Mouse (Mus musculus): ENCODE results near the gene Setdb2. TPM values are rescaled to one million over a fixed set of nuclear protein-coding genes. Genes with fewer than 3 reads are reported as not detected.

Gene Setdb2
- polyA plus RNA-seq, 1 experiment: 2.9 TPM

- H3K79me2 ChIP-seq (ENCODE audit: control insufficient read depth, insufficient read depth): no peaks in the 10 kb centered on the region
- peaks cover 4% of the 10 kb centered on the region for H3K36me3 ChIP-seq (ENCODE audit: control insufficient read depth, insufficient read depth)
- H3K4me3 ChIP-seq (ENCODE audit: insufficient read depth, poor library complexity, severe bottlenecking): no peak overlapping the region
- TF ChIP-seq CEBPB (IDR thresholded peaks at IDR 0.05; ENCODE audit: low read depth): no peak
- TF ChIP-seq MYOG (IDR thresholded peaks at IDR 0.05; ENCODE audit: control insufficient read depth, extremely low read depth, insufficient read length): no peak
- TF ChIP-seq CTCF (IDR thresholded peaks at IDR 0.05; ENCODE audit: control insufficient read depth, insufficient read depth, insufficient read length): no peak
- TF ChIP-seq MYOD1 (IDR thresholded peaks at IDR 0.05; ENCODE audit: control insufficient read depth, insufficient read length, low read depth): no peak
- no peak for TF ChIP-seq USF1 (IDR thresholded peaks at IDR 0.05; ENCODE audit: low read depth)
- TF ChIP-seq FOSL1 (IDR thresholded peaks at IDR 0.05; ENCODE audit: insufficient read depth, low read length, poor library complexity, severe bottlenecking): no peak
- TF ChIP-seq MAX (IDR thresholded peaks at IDR 0.05): no peak
- H3K27me3 ChIP-seq (ENCODE audit: control insufficient read depth, insufficient read depth, insufficient read length): no peaks in the 10 kb centered on the region
- no peaks in the 10 kb centered on the region for H3K79me3 ChIP-seq (ENCODE audit: low read depth)
- no peak overlapping the region for H3ac ChIP-seq (ENCODE audit: control insufficient read depth, insufficient read length, low read depth)
Observed at GRCm38 (mm10) chr14:59466503-59466902, 25.8 kb upstream of the Setdb2 start.

- TF ChIP-seq MYOD1 (IDR thresholded peaks at IDR 0.05; ENCODE audit: control insufficient read depth, insufficient read length, low read depth): no peak
- TF ChIP-seq MAX (IDR thresholded peaks at IDR 0.05): no peak
- no peak overlapping the region for H3K4me3 ChIP-seq (ENCODE audit: insufficient read depth, poor library complexity, severe bottlenecking)
- H3K79me2 ChIP-seq (ENCODE audit: control insufficient read depth, insufficient read depth): no peaks in the 10 kb centered on the region
- no peaks in the 10 kb centered on the region for H3K27me3 ChIP-seq (ENCODE audit: control insufficient read depth, insufficient read depth, insufficient read length)
- no peak overlapping the region for H3ac ChIP-seq (ENCODE audit: control insufficient read depth, insufficient read length, low read depth)
- peaks cover 1% of the 10 kb centered on the region for H3K79me3 ChIP-seq (ENCODE audit: low read depth)
- H3K36me3 ChIP-seq (ENCODE audit: control insufficient read depth, insufficient read depth): no peaks in the 10 kb centered on the region
Observed at GRCm38 (mm10) chr14:59447981-59448380, 7.3 kb upstream of the Setdb2 start.

- no peak overlapping the region for H3ac ChIP-seq (ENCODE audit: control insufficient read depth, insufficient read length, low read depth)
- no peaks in the 10 kb centered on the region for H3K36me3 ChIP-seq (ENCODE audit: control insufficient read depth, insufficient read depth)
- H3K4me3 ChIP-seq (ENCODE audit: insufficient read depth, poor library complexity, severe bottlenecking): no peak overlapping the region
- TF ChIP-seq FOSL1 (IDR thresholded peaks at IDR 0.05; ENCODE audit: insufficient read depth, low read length, poor library complexity, severe bottlenecking): no peak
- no peak for TF ChIP-seq MYOD1 (IDR thresholded peaks at IDR 0.05; ENCODE audit: control insufficient read depth, insufficient read length, low read depth)
- no peak for TF ChIP-seq CTCF (IDR thresholded peaks at IDR 0.05; ENCODE audit: control insufficient read depth, insufficient read depth, insufficient read length)
- no peak for TF ChIP-seq MYOG (IDR thresholded peaks at IDR 0.05; ENCODE audit: control insufficient read depth, extremely low read depth, insufficient read length)
- no peak for TF ChIP-seq USF1 (IDR thresholded peaks at IDR 0.05; ENCODE audit: low read depth)
- no peak for TF ChIP-seq CEBPB (IDR thresholded peaks at IDR 0.05; ENCODE audit: low read depth)
- TF ChIP-seq MAX (IDR thresholded peaks at IDR 0.05): no peak
- peaks cover 8% of the 10 kb centered on the region for H3K79me3 ChIP-seq (ENCODE audit: low read depth)
- H3K79me2 ChIP-seq (ENCODE audit: control insufficient read depth, insufficient read depth): peaks cover 20% of the 10 kb centered on the region
- no peaks in the 10 kb centered on the region for H3K27me3 ChIP-seq (ENCODE audit: control insufficient read depth, insufficient read depth, insufficient read length)
Observed at GRCm38 (mm10) chr14:59445421-59445820, 4.7 kb upstream of the Setdb2 start.

- H3K79me3 ChIP-seq (ENCODE audit: low read depth): peaks cover 26% of the 10 kb centered on the region
- no peaks in the 10 kb centered on the region for H3K27me3 ChIP-seq (ENCODE audit: control insufficient read depth, insufficient read depth, insufficient read length)
- H3K79me2 ChIP-seq (ENCODE audit: control insufficient read depth, insufficient read depth): peaks cover 43% of the 10 kb centered on the region
- H3K36me3 ChIP-seq (ENCODE audit: control insufficient read depth, insufficient read depth): peaks cover 10% of the 10 kb centered on the region
- no peak for TF ChIP-seq CEBPB (IDR thresholded peaks at IDR 0.05; ENCODE audit: low read depth)
- peak overlapping the region; percentile 66 for H3ac ChIP-seq (ENCODE audit: control insufficient read depth, insufficient read length, low read depth)
- peak overlapping the region; percentile 72 for H3K4me3 ChIP-seq (ENCODE audit: insufficient read depth, poor library complexity, severe bottlenecking)
Observed at GRCm38 (mm10) chr14:59441472-59441805, 755 bp upstream of the Setdb2 start.

GRCm38 (mm10) chr14:59440039-59440438, 645 bp downstream of the Setdb2 start:
- no peak for TF ChIP-seq CEBPB (IDR thresholded peaks at IDR 0.05; ENCODE audit: low read depth)
- TF ChIP-seq MYOG (IDR thresholded peaks at IDR 0.05; ENCODE audit: control insufficient read depth, extremely low read depth, insufficient read length): no peak
- no peak for TF ChIP-seq MYOD1 (IDR thresholded peaks at IDR 0.05; ENCODE audit: control insufficient read depth, insufficient read length, low read depth)
- no peak for TF ChIP-seq CTCF (IDR thresholded peaks at IDR 0.05; ENCODE audit: control insufficient read depth, insufficient read depth, insufficient read length)
- no peak for TF ChIP-seq FOSL1 (IDR thresholded peaks at IDR 0.05; ENCODE audit: insufficient read depth, low read length, poor library complexity, severe bottlenecking)
- TF ChIP-seq MAX (IDR thresholded peaks at IDR 0.05): no peak
- no peak for TF ChIP-seq USF1 (IDR thresholded peaks at IDR 0.05; ENCODE audit: low read depth)
- H3K4me3 ChIP-seq (ENCODE audit: insufficient read depth, poor library complexity, severe bottlenecking): peak overlapping the region; percentile 72
- peaks cover 43% of the 10 kb centered on the region for H3K79me2 ChIP-seq (ENCODE audit: control insufficient read depth, insufficient read depth)
- peaks cover 10% of the 10 kb centered on the region for H3K36me3 ChIP-seq (ENCODE audit: control insufficient read depth, insufficient read depth)
- no peaks in the 10 kb centered on the region for H3K27me3 ChIP-seq (ENCODE audit: control insufficient read depth, insufficient read depth, insufficient read length)
- H3ac ChIP-seq (ENCODE audit: control insufficient read depth, insufficient read length, low read depth): peak overlapping the region; percentile 79
- peaks cover 26% of the 10 kb centered on the region for H3K79me3 ChIP-seq (ENCODE audit: low read depth)

GRCm38 (mm10) chr14:59438505-59438904, 2.2 kb downstream of the Setdb2 start:
- Histone ChIP-seq H3K79me3 (ENCODE audit: low read depth) (peaks cover 26% of the 10 kb centered on the region), H3K27me3 (ENCODE audit: control insufficient read depth, insufficient read depth, insufficient read length) (no peaks in the 10 kb centered on the region), H3K79me2 (ENCODE audit: control insufficient read depth, insufficient read depth) (peaks cover 43% of the 10 kb centered on the region), H3ac (ENCODE audit: control insufficient read depth, insufficient read length, low read depth) (no peak overlapping the region), H3K4me3 (ENCODE audit: insufficient read depth, poor library complexity, severe bottlenecking) (no peak overlapping the region), H3K36me3 (ENCODE audit: control insufficient read depth, insufficient read depth) (peaks cover 10% of the 10 kb centered on the region)
- TF ChIP-seq FOSL1 (IDR thresholded peaks at IDR 0.05; ENCODE audit: insufficient read depth, low read length, poor library complexity, severe bottlenecking) (no peak), MYOG (IDR thresholded peaks at IDR 0.05; ENCODE audit: control insufficient read depth, extremely low read depth, insufficient read length) (no peak), CEBPB (IDR thresholded peaks at IDR 0.05; ENCODE audit: low read depth) (no peak), CTCF (IDR thresholded peaks at IDR 0.05; ENCODE audit: control insufficient read depth, insufficient read depth, insufficient read length) (no peak), USF1 (IDR thresholded peaks at IDR 0.05; ENCODE audit: low read depth) (no peak), MAX (IDR thresholded peaks at IDR 0.05) (no peak), MYOD1 (IDR thresholded peaks at IDR 0.05; ENCODE audit: control insufficient read depth, insufficient read length, low read depth) (no peak)

Data from C2C12 (cell line).